Mouse (Mus musculus): ENCODE results near the gene Ddah1. TPM values are rescaled to one million over a fixed set of nuclear protein-coding genes. Genes with fewer than 3 reads are reported as not detected.

Gene Ddah1
- polyA plus RNA-seq, 1 experiment from 2014 or later, result 135 TPM

- Histone ChIP-seq H3K27me3 (replicated peaks) (no peaks in the 10 kb centered on the region), H3K4me3 (no peak overlapping the region), H3K9me3 (no peaks in the 10 kb centered on the region), H3K4me2 (no peak overlapping the region), H3K4me1 (no peaks in the 10 kb centered on the region), H3K36me3 (replicated peaks) (no peaks in the 10 kb centered on the region), H3K9ac (no peak overlapping the region), H3K27ac (no peak overlapping the region)
- 91% methylated on average over 10 of the region's 10 CpGs for WGBS
- ATAC-seq (replicated peaks), result no peak
These were observed 35.9 kb downstream of the Ddah1 start for GRCm38 (mm10) chr3:145794355-145794754.

- no peaks in the 10 kb centered on the region for H3K4me1 ChIP-seq
- ATAC-seq (replicated peaks), result no peak
- H3K9ac ChIP-seq, result no peak overlapping the region
- H3K9me3 ChIP-seq, result no peaks in the 10 kb centered on the region
- no peaks in the 10 kb centered on the region for H3K27me3 ChIP-seq (replicated peaks)
- no peak overlapping the region for H3K4me3 ChIP-seq
- WGBS, result 83% methylated on average over 7 of the region's 7 CpGs
- no peak overlapping the region for H3K4me2 ChIP-seq
- no peak overlapping the region for H3K27ac ChIP-seq
- no peaks in the 10 kb centered on the region for H3K36me3 ChIP-seq (replicated peaks)
These were observed 37.4 kb downstream of the Ddah1 start for GRCm38 (mm10) chr3:145795896-145796295.

- Histone ChIP-seq H3K9me3 (no peaks in the 10 kb centered on the region), H3K27ac (no peak overlapping the region)
- 0 out of 2 replicates have a peak, but pooled peaks have one; percentile 24 for ATAC-seq (replicated peaks)
These were observed 39.6 kb downstream of the Ddah1 start for GRCm38 (mm10) chr3:145798042-145798441.

GRCm38 (mm10) chr3:145798751-145799188 is 40.3 kb downstream of the Ddah1 start:
- Histone ChIP-seq H3K9ac (no peak overlapping the region), H3K4me2 (no peak overlapping the region), H3K9me3 (no peaks in the 10 kb centered on the region), H3K4me1 (no peaks in the 10 kb centered on the region), H3K27me3 (replicated peaks) (no peaks in the 10 kb centered on the region), H3K4me3 (no peak overlapping the region), H3K27ac (no peak overlapping the region), H3K36me3 (replicated peaks) (no peaks in the 10 kb centered on the region)
- 68% methylated on average over 6 of the region's 6 CpGs for WGBS
- ATAC-seq (replicated peaks), result no peak

More at GRCm38 (mm10) chr3:145798042-145798441, 39.6 kb downstream of the Ddah1 start:
- H3K27me3 ChIP-seq (replicated peaks), result no peaks in the 10 kb centered on the region
- H3K4me3 ChIP-seq, result no peak overlapping the region
- no peak overlapping the region for H3K9ac ChIP-seq
- 83% methylated on average over 10 of the region's 10 CpGs for WGBS
- no peak overlapping the region for H3K4me2 ChIP-seq
- H3K36me3 ChIP-seq (replicated peaks), result no peaks in the 10 kb centered on the region
- H3K4me1 ChIP-seq, result no peaks in the 10 kb centered on the region

- no peaks in the 10 kb centered on the region for H3K9me3 ChIP-seq
- H3K4me1 ChIP-seq, result no peaks in the 10 kb centered on the region
- no peak overlapping the region for H3K4me2 ChIP-seq
- no peaks in the 10 kb centered on the region for H3K27me3 ChIP-seq (replicated peaks)
- 76% methylated on average over 3 of the region's 3 CpGs for WGBS
- ATAC-seq (replicated peaks), result no peak
- H3K9ac ChIP-seq, result no peak overlapping the region
- no peak overlapping the region for H3K27ac ChIP-seq
- H3K36me3 ChIP-seq (replicated peaks), result no peaks in the 10 kb centered on the region
- H3K4me3 ChIP-seq, result no peak overlapping the region
These were observed 40.9 kb downstream of the Ddah1 start for GRCm38 (mm10) chr3:145799365-145799764.

GRCm38 (mm10) chr3:145802106-145802505 is 43.6 kb downstream of the Ddah1 start:
- Histone ChIP-seq H3K4me1 (peaks cover 14% of the 10 kb centered on the region), H3K27me3 (replicated peaks) (no peaks in the 10 kb centered on the region), H3K4me2 (no peak overlapping the region), H3K9ac (no peak overlapping the region), H3K4me3 (no peak overlapping the region), H3K27ac (no peak overlapping the region), H3K9me3 (no peaks in the 10 kb centered on the region), H3K36me3 (replicated peaks) (no peaks in the 10 kb centered on the region)
- no peak for ATAC-seq (replicated peaks)
- WGBS, result 85% methylated on average over 6 of the region's 6 CpGs

GRCm38 (mm10) chr3:145805848-145806247 is 47.4 kb downstream of the Ddah1 start:
- Histone ChIP-seq H3K4me3 (no peak overlapping the region), H3K4me2 (no peak overlapping the region), H3K4me1 (peaks cover 14% of the 10 kb centered on the region), H3K27ac (no peak overlapping the region), H3K9me3 (no peaks in the 10 kb centered on the region), H3K36me3 (replicated peaks) (no peaks in the 10 kb centered on the region), H3K27me3 (replicated peaks) (no peaks in the 10 kb centered on the region), H3K9ac (no peak overlapping the region)
- WGBS, result 13% methylated on average over 4 of the region's 4 CpGs
- ATAC-seq (replicated peaks), result no peak; the same call in 1 of the 2 replicates

- Histone ChIP-seq H3K4me2 (no peak overlapping the region), H3K4me1 (peaks cover 14% of the 10 kb centered on the region), H3K27me3 (replicated peaks) (no peaks in the 10 kb centered on the region), H3K4me3 (no peak overlapping the region), H3K36me3 (replicated peaks) (no peaks in the 10 kb centered on the region), H3K9me3 (no peaks in the 10 kb centered on the region), H3K27ac (0 out of 2 replicates have a peak overlapping the region, but pooled peaks have one; percentile 34), H3K9ac (no peak overlapping the region)
- no peak for ATAC-seq (replicated peaks)
- WGBS, result 11% methylated on average over 5 of the region's 5 CpGs
These were observed 48.0 kb downstream of the Ddah1 start for GRCm38 (mm10) chr3:145806502-145806901.

GRCm38 (mm10) chr3:145816807-145817206 is 58.3 kb downstream of the Ddah1 start:
- no peak overlapping the region for H3K9ac ChIP-seq
- no peak overlapping the region for H3K4me3 ChIP-seq
- H3K4me1 ChIP-seq, result peaks cover 9% of the 10 kb centered on the region; the same call in 1 of the 2 replicates
- H3K9me3 ChIP-seq, result no peaks in the 10 kb centered on the region
- ATAC-seq (replicated peaks), result no peak
- no peak overlapping the region for H3K4me2 ChIP-seq
- 86% methylated on average over 1 of the region's 1 CpGs for WGBS
- H3K27ac ChIP-seq, result no peak overlapping the region
- H3K36me3 ChIP-seq (replicated peaks), result no peaks in the 10 kb centered on the region
- H3K27me3 ChIP-seq (replicated peaks), result no peaks in the 10 kb centered on the region

GRCm38 (mm10) chr3:145817276-145817675 is 58.8 kb downstream of the Ddah1 start:
- H3K27me3 ChIP-seq (replicated peaks), result no peaks in the 10 kb centered on the region
- ATAC-seq (replicated peaks), result no peak; the same call in 1 of the 2 replicates
- WGBS, result 39% methylated on average over 6 of the region's 6 CpGs

GRCm38 (mm10) chr3:145820439-145820838 is 62.0 kb downstream of the Ddah1 start:
- no peak overlapping the region for H3K9ac ChIP-seq
- no peaks in the 10 kb centered on the region for H3K9me3 ChIP-seq
- ATAC-seq (replicated peaks), result no peak
- H3K4me2 ChIP-seq, result no peak overlapping the region
- 85% methylated on average over 2 of the region's 2 CpGs for WGBS
- H3K27me3 ChIP-seq (replicated peaks), result no peaks in the 10 kb centered on the region; the same call in 1 of the 2 replicates
- H3K4me3 ChIP-seq, result no peak overlapping the region
- H3K4me1 ChIP-seq, result peaks cover 15% of the 10 kb centered on the region
- no peak overlapping the region for H3K27ac ChIP-seq
- no peaks in the 10 kb centered on the region for H3K36me3 ChIP-seq (replicated peaks)

More at GRCm38 (mm10) chr3:145817276-145817675, 58.8 kb downstream of the Ddah1 start:
- Histone ChIP-seq H3K27ac (no peak overlapping the region), H3K36me3 (replicated peaks) (no peaks in the 10 kb centered on the region), H3K9me3 (no peaks in the 10 kb centered on the region), H3K9ac (no peak overlapping the region), H3K4me2 (no peak overlapping the region), H3K4me1 (peaks cover 9% of the 10 kb centered on the region; the same call in 1 of the 2 replicates), H3K4me3 (no peak overlapping the region)

GRCm38 (mm10) chr3:145820938-145821337 is 62.5 kb downstream of the Ddah1 start:
- H3K4me3 ChIP-seq, result no peak overlapping the region
- peaks cover 19% of the 10 kb centered on the region for H3K4me1 ChIP-seq
- H3K27ac ChIP-seq, result no peak overlapping the region
- ATAC-seq (replicated peaks), result no peak
- no peaks in the 10 kb centered on the region for H3K36me3 ChIP-seq (replicated peaks)
- no peak overlapping the region for H3K9ac ChIP-seq
- 95% methylated on average over 2 of the region's 2 CpGs for WGBS
- no peak overlapping the region for H3K4me2 ChIP-seq
- no peaks in the 10 kb centered on the region; the same call in 1 of the 2 replicates for H3K27me3 ChIP-seq (replicated peaks)
- no peaks in the 10 kb centered on the region for H3K9me3 ChIP-seq

- Histone ChIP-seq H3K4me1 (peaks cover 21% of the 10 kb centered on the region), H3K36me3 (replicated peaks) (no peaks in the 10 kb centered on the region), H3K4me3 (no peak overlapping the region), H3K27me3 (replicated peaks) (no peaks in the 10 kb centered on the region; the same call in 1 of the 2 replicates), H3K4me2 (no peak overlapping the region), H3K27ac (no peak overlapping the region), H3K9ac (no peak overlapping the region), H3K9me3 (no peaks in the 10 kb centered on the region)
- no peak for ATAC-seq (replicated peaks)
- WGBS, result 66% methylated on average over 4 of the region's 4 CpGs
These were observed 63.7 kb downstream of the Ddah1 start for GRCm38 (mm10) chr3:145822201-145822600.
